Mouse (Mus musculus) bone marrow macrophage, adult 2 months (primary cell): ENCODE data around the gene Syne3.

Experiments used
- CTCF ChIP-seq: IDR thresholded peaks from 2 replicates; pipeline ENCODE4 v1.5.1; 2012; ENCODE audit warnings: low read depth, mild to moderate bottlenecking, low read length, moderate library complexity
- POLR2A ChIP-seq: IDR thresholded peaks from 2 replicates; pipeline ENCODE4 v1.6.1; 2012; ENCODE audit warnings: mild to moderate bottlenecking, low read depth, low read length, borderline replicate concordance

- TF ChIP-seq POLR2A (peak; percentile 14; the same call in 1 of the 2 replicates), CTCF (no peak)
Measured at GRCm38 (mm10) chr12:105032147-105032831, 22.7 kb upstream of the Syne3 start, which contains the start of gene Glrx5.
